Mouse (Mus musculus) heart, embryonic 11.5 days (tissue): ENCODE results near the gene Aldh8a1. TPM values are rescaled to one million over a fixed set of nuclear protein-coding genes. Genes with fewer than 3 reads are reported as not detected.

Experiments used
- ATAC-seq: fragments of 200-750 bp; cut with Nextera tagmentation; replicated peaks from 2 replicates; pipeline ENCODE4 v1.8.0; 2017; ENCODE audit warnings: moderate library complexity; ENCODE audit not compliant: insufficient number of reproducible peaks, low FRiP score, low TSS enrichment
- H3K27ac ChIP-seq: fragments of 300-500 bp; sonication (generic); 2 replicates; pipeline ENCODE4 v1.5.1; 2014; ENCODE audit warnings: mild to moderate bottlenecking, low read depth, low read length
- H3K27me3 ChIP-seq: fragments of 300-500 bp; sonication (generic); 2 replicates; pipeline ENCODE4 v1.6.1; 2014; ENCODE audit warnings: mild to moderate bottlenecking, low read length, mixed read lengths; ENCODE audit not compliant: control insufficient read depth, insufficient read depth
- H3K36me3 ChIP-seq: fragments of 300-500 bp; sonication (generic); 2 replicates; pipeline ENCODE4 v1.6.1; 2014; ENCODE audit warnings: mild to moderate bottlenecking, low read length, moderate library complexity, mixed read lengths; ENCODE audit not compliant: control insufficient read depth, insufficient read depth
- H3K4me1 ChIP-seq: fragments of 300-500 bp; sonication (generic); 2 replicates; pipeline ENCODE4 v1.6.1; 2014; ENCODE audit warnings: low read length; ENCODE audit not compliant: control insufficient read depth, insufficient read depth
- H3K4me2 ChIP-seq: fragments of 300-500 bp; sonication (generic); 2 replicates; pipeline ENCODE4 v1.6.1; 2014; ENCODE audit warnings: mild to moderate bottlenecking, moderate library complexity
- H3K4me3 ChIP-seq: fragments of 300-500 bp; sonication (generic); 2 replicates; pipeline ENCODE4 v1.5.1; 2014; ENCODE audit warnings: low read depth, low read length
- H3K9ac ChIP-seq: fragments of 300-500 bp; sonication (generic); 2 replicates; pipeline ENCODE4 v1.6.1; 2014; ENCODE audit warnings: mild to moderate bottlenecking, low read depth, low read length, moderate library complexity
- H3K9me3 ChIP-seq: fragments of 300-500 bp; sonication (generic); replicated peaks from 2 replicates; pipeline ENCODE4 v1.6.1; 2016; ENCODE audit warnings: low read length; ENCODE audit not compliant: control insufficient read depth
- WGBS: fragments of 180-500 bp; shearing (Covaris S2); extraction: QIAGEN DNeasy Blood & Tissue Kit; methylation state at CpG from one replicate; pipeline ENCODE4 v1.1.7; 2014; ENCODE audit not compliant: insufficient replicate concordance; 5-methylcytosine and 5-hydroxymethylcytosine counted together
- polyA plus RNA-seq: library from polyadenylated mRNA; unstranded; fragments of >200 nt; fragmentation: Nextera tagmentation; extraction: Ambion mirVana; gene quantifications from 2 replicates; pipeline ENCODE4 v1.2.1, GENCODE M21; 2014

The Aldh8a1 gene
- polyA plus RNA-seq: 0.37 TPM in 1 of 2 replicates, not detected in the other

GRCm38 (mm10) chr10:21376682-21377473, at the start of gene Aldh8a1:
Gene Aldh8a1 (plus strand): TSS chr10:21377291.
- WGBS: 83% methylated on average over 13 of the region's 13 CpGs
- no peak for ATAC-seq
- no peaks in the 10 kb centered on the region for H3K27me3 ChIP-seq
- no peaks in the 10 kb centered on the region for H3K4me1 ChIP-seq
- no peaks in the 10 kb centered on the region for H3K36me3 ChIP-seq
- no peaks in the 10 kb centered on the region for H3K9me3 ChIP-seq
- no peak within 1 kb of the TSS for H3K4me3 ChIP-seq
- H3K4me2 ChIP-seq: no peak within 1 kb of the TSS
- no peak within 1 kb of the TSS for H3K9ac ChIP-seq
- no peak within 1 kb of the TSS for H3K27ac ChIP-seq

GRCm38 (mm10) chr10:21327605-21328135, 49.4 kb upstream of the Aldh8a1 start:
- H3K4me2 ChIP-seq: no peak overlapping the region
- no peaks in the 10 kb centered on the region for H3K27me3 ChIP-seq
- WGBS: 64% methylated on average over 7 of the region's 7 CpGs
- no peak overlapping the region for H3K27ac ChIP-seq
- no peaks in the 10 kb centered on the region; the same call in 1 of the 2 replicates for H3K36me3 ChIP-seq
- H3K9ac ChIP-seq: no peak overlapping the region
- no peak overlapping the region for H3K4me3 ChIP-seq
- no peaks in the 10 kb centered on the region for H3K9me3 ChIP-seq
- ATAC-seq: no peak
- H3K4me1 ChIP-seq: peaks cover 7% of the 10 kb centered on the region

- H3K9ac ChIP-seq: no peak overlapping the region
- H3K4me3 ChIP-seq: no peak overlapping the region
- no peaks in the 10 kb centered on the region for H3K27me3 ChIP-seq
- H3K4me2 ChIP-seq: no peak overlapping the region
- H3K27ac ChIP-seq: no peak overlapping the region
- WGBS: 57% methylated on average over 7 of the region's 7 CpGs
- peaks cover 4% of the 10 kb centered on the region for H3K9me3 ChIP-seq
- no peak for ATAC-seq
- H3K36me3 ChIP-seq: peaks cover 11% of the 10 kb centered on the region
- H3K4me1 ChIP-seq: no peaks in the 10 kb centered on the region
Observed at GRCm38 (mm10) chr10:21334349-21335105, 42.6 kb upstream of the Aldh8a1 start.

- no peak overlapping the region for H3K4me2 ChIP-seq
- no peaks in the 10 kb centered on the region for H3K27me3 ChIP-seq
- 83% methylated on average over 5 of the region's 5 CpGs for WGBS
- ATAC-seq: no peak
- no peak overlapping the region for H3K9ac ChIP-seq
- no peak overlapping the region for H3K4me3 ChIP-seq
- H3K9me3 ChIP-seq: peaks cover 4% of the 10 kb centered on the region
- no peak overlapping the region for H3K27ac ChIP-seq
- H3K36me3 ChIP-seq: peaks cover 11% of the 10 kb centered on the region
- no peaks in the 10 kb centered on the region for H3K4me1 ChIP-seq
Observed at GRCm38 (mm10) chr10:21335534-21335933, 41.6 kb upstream of the Aldh8a1 start.

- Histone ChIP-seq H3K4me2 (no peak overlapping the region), H3K9ac (no peak overlapping the region), H3K27me3 (no peaks in the 10 kb centered on the region)
Observed at GRCm38 (mm10) chr10:21337191-21337590, 39.9 kb upstream of the Aldh8a1 start.

GRCm38 (mm10) chr10:21341706-21342105, 35.4 kb upstream of the Aldh8a1 start:
- no peak for ATAC-seq
- Histone ChIP-seq H3K27me3 (no peaks in the 10 kb centered on the region), H3K4me3 (no peak overlapping the region), H3K27ac (no peak overlapping the region), H3K9me3 (peaks cover 4% of the 10 kb centered on the region), H3K4me1 (no peaks in the 10 kb centered on the region), H3K9ac (no peak overlapping the region), H3K36me3 (peaks cover 18% of the 10 kb centered on the region), H3K4me2 (no peak overlapping the region)
- 87% methylated on average over 14 of the region's 14 CpGs for WGBS

More at GRCm38 (mm10) chr10:21337191-21337590, 39.9 kb upstream of the Aldh8a1 start:
- no peak for ATAC-seq
- H3K4me1 ChIP-seq: no peaks in the 10 kb centered on the region
- H3K27ac ChIP-seq: no peak overlapping the region
- H3K4me3 ChIP-seq: no peak overlapping the region
- 60% methylated on average over 2 of the region's 2 CpGs for WGBS
- H3K9me3 ChIP-seq: peaks cover 4% of the 10 kb centered on the region
- peaks cover 18% of the 10 kb centered on the region for H3K36me3 ChIP-seq

- H3K4me1 ChIP-seq: no peaks in the 10 kb centered on the region
- H3K27me3 ChIP-seq: no peaks in the 10 kb centered on the region
- H3K4me2 ChIP-seq: no peak overlapping the region
- H3K9me3 ChIP-seq: no peaks in the 10 kb centered on the region
- no peak overlapping the region for H3K9ac ChIP-seq
- no peak overlapping the region for H3K27ac ChIP-seq
- WGBS: 93% methylated on average over 11 of the region's 11 CpGs
- H3K4me3 ChIP-seq: no peak overlapping the region
- ATAC-seq: no peak
- H3K36me3 ChIP-seq: peaks cover 18% of the 10 kb centered on the region
Observed at GRCm38 (mm10) chr10:21342331-21343005, 34.6 kb upstream of the Aldh8a1 start.

GRCm38 (mm10) chr10:21347332-21347731, 29.8 kb upstream of the Aldh8a1 start:
- Histone ChIP-seq H3K4me2 (no peak overlapping the region), H3K9me3 (no peaks in the 10 kb centered on the region), H3K36me3 (peaks cover 14% of the 10 kb centered on the region), H3K27ac (no peak overlapping the region), H3K4me1 (no peaks in the 10 kb centered on the region), H3K9ac (no peak overlapping the region), H3K27me3 (no peaks in the 10 kb centered on the region), H3K4me3 (no peak overlapping the region)
- ATAC-seq: no peak
- 86% methylated on average over 4 of the region's 4 CpGs for WGBS
